Mouse (Mus musculus): ENCODE data around the gene Gm13271.
"Not testable (repeated sequence)": the region's sequence is repeated elsewhere in the genome, so short reads cannot be mapped to it uniquely, and the experiment has no call there.

Gm13271 gene

GRCm38 (mm10) chr4:88754818-88755340 lies at the start of gene Gm13271:
Gene Gm13271, plus strand, starts transcription at chr4:88754868.
- not testable (repeated sequence) for DNase-seq (ENCODE audit: low read depth, low spot score)

DNA sequence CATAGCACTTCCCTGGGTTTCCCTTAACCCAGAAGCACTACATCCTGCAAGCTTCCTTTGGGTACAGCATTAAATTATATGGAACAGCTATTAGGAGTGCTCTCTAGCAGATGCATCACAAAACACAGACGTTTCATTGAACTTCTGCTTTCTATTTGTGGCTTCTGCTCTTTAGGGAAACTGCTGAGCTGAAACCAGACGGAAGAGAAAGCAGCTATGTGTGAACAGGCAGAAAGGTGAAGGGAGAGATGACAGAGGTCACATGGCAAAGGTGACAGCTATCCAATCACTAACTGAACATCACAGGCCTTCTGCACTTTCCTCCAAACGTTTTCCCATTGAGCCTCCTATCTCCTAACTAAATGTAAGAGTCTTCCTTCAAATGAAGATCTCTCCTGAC lies 48.7 kb upstream of the Gm13271 start:
- DNase-seq (ENCODE audit: low read depth, low spot score): no peak

- DNase-seq (ENCODE audit: low read depth, low spot score): no peak
These were observed 47.4 kb upstream of the Gm13271 start for GRCm38 (mm10) chr4:88707128-88707826.

DNA sequence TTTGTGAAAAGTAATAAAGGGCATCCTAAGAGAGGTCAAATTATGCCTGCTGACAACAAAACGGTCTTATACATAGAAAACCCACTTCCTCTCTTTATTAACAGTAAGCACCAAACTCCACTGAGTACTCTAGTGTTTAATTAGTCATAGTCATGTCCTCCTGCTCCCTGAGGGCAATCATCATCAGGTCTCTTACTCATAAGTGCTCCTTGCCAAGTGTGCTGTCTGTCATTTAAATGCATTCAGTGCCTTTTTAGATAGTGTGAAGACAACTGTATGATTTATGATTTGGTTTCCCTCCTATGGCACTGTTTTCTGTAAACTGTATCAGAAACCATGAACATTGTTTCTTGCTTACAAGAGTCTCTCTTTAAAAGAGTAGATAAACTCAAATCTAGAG lies 40.4 kb upstream of the Gm13271 start:
- DNase-seq (ENCODE audit: low read depth, low spot score): no peak

DNA sequence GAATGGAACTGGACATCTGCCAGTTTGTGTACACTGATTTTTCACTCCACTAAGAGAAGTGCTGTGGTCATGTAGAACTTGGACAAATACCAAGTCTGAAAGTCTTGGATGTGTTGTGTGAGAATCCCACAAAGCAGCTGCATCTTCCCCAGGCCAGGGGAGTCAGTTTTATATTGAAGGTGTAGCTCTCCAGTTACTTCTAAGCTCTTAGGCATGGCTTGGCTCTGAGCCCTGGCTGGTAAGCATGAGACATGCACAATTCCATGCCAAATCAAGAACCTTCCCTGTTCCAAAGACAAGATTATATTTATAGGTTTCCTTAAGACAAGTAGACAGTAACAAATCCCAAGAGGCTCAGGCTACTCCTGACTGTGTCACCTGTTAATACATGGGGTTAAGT lies 39.6 kb upstream of the Gm13271 start:
- no peak for DNase-seq (ENCODE audit: low read depth, low spot score)

GRCm38 (mm10) chr4:88718715-88719114 lies 36.0 kb upstream of the Gm13271 start:
- no peak for DNase-seq (ENCODE audit: low read depth, low spot score)

GRCm38 (mm10) chr4:88721791-88722721 lies 32.6 kb upstream of the Gm13271 start, which contains the start of the genes Gm26566 and Klhl9:
Gene Gm26566, plus strand, starts transcription at chr4:88721805.
Gene Klhl9, minus strand, starts transcription at chr4:88722465.
- peak; percentile 66 for DNase-seq (ENCODE audit: low read depth, low spot score)

GRCm38 (mm10) chr4:88723497-88724090 lies 31.1 kb upstream of the Gm13271 start:
- DNase-seq (ENCODE audit: low read depth, low spot score): no peak

DNA sequence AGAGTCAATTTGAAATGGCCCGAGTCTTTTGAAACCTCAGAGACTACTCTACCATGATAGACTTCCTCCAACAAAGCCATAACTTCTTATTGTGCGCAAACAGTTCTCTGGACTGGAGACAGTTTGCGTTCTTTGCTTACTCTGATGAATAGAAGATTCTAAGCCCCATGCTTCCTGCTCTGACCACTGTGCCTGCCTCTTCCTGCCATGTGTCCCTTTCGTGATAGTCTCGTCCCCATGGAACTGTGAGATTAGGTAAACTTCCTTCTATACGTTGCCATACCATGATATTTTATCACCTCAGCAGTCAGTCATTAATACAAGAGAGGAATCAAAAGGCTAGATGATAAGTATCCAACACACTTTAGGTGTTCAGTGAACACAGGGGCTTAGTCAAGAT lies 27.9 kb upstream of the Gm13271 start:
- no peak for DNase-seq (ENCODE audit: low read depth, low spot score)

DNA sequence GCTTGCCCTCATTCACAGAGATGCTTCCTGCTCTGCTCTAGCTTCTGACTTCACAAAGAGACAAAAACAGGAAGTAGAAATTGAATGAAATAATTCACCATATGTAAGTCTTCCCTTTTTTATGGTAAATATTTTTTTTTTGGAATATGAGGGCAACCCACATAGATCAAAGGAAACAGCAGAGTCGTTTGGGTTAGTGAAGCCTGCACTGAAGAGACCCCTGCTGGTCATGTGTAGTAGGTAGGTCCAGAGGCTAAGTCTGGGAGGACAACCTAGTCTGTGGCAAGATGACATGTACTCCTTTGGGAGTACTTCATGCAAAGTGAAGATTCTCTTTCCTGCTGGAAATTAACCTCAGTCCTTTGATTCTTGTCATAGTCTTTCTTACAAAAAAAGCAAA lies 27.3 kb upstream of the Gm13271 start:
- DNase-seq (ENCODE audit: low read depth, low spot score): no peak

- no peak for DNase-seq (ENCODE audit: low read depth, low spot score)
These were observed 16.2 kb upstream of the Gm13271 start for GRCm38 (mm10) chr4:88738480-88738879.

DNA sequence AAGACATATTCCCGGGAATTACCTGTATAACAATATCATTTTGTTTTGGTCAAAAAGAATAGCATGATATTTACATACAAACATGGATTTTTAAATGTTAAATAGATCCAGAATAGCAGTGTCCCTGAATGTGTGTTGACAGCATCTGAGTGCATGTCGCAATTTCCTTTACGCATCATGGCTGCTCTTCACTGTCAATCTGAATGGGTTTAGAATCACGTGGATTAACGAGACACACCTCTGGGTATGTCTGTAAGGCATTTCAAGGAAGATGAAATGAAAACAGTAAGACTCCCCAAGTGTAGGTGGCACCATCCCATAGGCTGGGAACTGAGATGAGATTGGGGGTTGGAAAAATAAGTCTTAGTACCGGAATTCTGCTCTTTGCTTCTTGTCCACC lies 15.6 kb upstream of the Gm13271 start:
- DNase-seq (ENCODE audit: low read depth, low spot score): no peak

- DNase-seq (ENCODE audit: low read depth, low spot score): no peak
These were observed 13.2 kb upstream of the Gm13271 start for GRCm38 (mm10) chr4:88741426-88741825.

DNA sequence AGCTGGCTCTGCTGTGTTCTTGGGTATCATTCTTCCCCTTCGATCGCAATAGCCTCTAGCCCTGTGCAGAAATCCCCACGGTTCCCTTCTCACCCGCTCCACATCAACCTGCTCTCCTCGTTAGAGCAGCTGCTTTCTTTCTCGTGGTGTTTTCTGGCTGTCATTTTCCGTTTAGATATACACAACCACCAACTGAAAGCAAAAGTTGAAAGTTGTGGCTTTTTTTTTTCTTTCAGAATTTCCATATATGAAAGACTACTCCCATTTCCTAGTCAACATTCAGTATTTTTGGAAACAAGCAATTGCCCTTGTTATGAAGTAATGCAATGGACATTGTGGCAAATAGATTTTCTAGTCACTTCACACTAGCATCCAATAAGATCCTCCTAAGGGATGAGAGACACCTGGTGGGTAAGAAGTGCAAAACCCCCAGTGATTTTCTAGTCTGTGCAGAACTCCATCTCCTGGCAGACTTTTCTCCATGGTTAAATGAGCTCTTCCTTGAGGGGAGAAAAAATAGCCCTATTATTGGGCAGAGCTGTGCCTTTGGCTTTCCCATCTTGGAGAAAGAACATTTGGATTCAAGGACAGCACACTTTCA lies 11.8 kb upstream of the Gm13271 start:
- no peak for DNase-seq (ENCODE audit: low read depth, low spot score)

- no peak for DNase-seq (ENCODE audit: low read depth, low spot score)
These were observed 10.5 kb upstream of the Gm13271 start for GRCm38 (mm10) chr4:88744207-88744606.

DNA sequence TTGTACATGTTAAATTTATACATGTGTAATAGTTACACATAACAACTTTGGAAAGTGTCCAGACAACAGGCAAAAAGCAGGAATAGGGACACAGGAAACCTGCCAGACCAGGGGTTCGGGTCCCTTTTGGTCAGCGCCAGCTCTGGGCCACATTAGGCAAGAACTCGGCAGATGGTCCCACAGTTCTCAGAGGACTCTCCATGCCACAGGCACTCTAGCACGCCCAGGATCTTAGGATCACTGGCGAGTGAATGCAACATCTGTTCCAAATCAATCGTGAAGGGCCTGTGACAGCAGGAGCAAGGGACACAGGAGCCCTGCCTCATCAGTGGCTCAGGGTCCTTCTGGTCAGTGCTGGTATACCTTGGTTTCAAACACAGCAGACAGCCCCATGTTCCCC lies 4.7 kb upstream of the Gm13271 start:
- DNase-seq (ENCODE audit: low read depth, low spot score): no peak

DNA sequence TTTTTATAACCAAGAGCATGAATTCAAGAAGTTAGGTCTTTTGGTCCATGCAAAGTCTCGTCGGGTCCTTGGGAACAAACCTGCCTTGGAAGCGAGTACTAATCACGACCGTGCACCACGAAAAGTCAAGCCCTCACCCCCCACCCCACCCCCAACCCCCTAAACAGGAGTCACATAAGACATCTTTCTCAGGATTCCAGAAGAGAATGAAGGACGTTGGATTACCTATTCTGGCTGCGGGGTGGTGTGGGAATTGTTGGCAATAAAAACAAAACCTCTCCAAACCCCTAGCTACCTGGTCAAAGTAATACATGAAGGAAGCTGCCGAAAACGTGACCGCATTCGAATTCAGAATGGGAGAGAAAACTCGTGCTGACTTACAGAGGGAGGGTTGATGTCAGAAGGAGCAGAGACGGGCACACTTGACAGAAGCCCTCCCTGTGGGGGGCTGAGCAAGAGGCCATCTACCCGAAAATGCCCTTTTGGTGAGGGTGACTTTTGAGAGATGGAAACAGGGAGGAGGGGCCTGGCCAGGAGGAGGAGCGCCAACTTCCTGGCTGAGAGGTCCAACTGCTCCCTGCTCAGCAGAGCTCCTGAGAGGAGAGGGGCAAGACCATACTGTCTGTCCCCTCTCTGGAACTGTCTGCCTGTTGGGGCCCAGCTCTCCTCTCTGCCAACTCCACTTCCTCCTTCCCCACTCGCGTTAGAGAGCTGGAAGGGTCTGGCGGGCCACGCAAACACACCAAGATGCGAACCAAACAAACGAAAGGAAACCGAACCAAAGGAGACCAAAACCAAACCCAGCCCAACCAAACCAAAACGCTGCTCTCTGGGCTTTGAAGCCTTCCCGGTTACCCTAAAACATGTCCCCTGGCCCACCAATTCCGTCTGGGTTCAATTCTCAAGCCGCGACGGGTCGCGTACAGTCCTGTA lies 2.2 kb downstream of the Gm13271 start:
- DNase-seq (ENCODE audit: low read depth, low spot score): not testable (repeated sequence)

DNA sequence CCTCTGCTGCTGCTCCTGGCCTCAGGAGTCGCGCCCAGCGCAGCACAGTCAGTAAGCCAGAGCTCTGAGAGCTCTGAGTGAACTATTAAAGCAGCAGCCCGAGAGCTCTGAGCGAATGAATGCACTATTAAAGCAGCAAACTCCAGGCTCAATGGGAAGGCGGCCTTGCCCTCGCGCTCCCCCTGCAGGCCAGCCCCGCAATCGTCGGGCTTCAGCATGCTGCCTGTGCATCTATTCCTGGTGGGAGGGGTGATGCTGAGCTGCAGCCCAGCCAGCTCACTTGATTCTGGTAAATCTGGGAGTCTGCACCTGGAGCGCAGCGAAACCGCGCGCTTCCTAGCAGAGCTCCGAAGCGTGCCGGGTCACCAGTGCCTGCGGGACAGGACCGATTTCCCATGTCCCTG lies 3.0 kb downstream of the Gm13271 start:
- DNase-seq (ENCODE audit: low read depth, low spot score): not testable (repeated sequence)

DNA sequence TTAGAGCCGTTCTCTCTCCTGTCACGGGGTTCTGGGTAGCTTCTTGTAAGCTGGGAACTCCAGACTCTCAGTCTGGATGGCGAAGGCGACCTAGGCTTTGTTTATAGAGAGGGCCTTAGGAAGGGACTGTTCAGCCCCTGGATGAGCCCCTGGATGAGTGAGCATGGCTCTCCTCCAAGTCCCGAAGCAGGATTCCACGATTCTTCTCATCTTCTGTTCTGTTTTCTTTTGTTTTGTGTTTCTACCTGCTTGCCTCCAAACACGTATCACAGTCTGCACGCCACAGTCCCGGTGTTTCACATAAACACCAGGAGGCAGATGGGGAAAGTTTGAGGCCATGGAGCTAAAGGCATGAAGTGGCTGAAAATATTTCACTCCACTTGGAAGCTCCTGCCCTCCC lies 4.1 kb downstream of the Gm13271 start:
- not testable (repeated sequence) for DNase-seq (ENCODE audit: low read depth, low spot score)

DNA sequence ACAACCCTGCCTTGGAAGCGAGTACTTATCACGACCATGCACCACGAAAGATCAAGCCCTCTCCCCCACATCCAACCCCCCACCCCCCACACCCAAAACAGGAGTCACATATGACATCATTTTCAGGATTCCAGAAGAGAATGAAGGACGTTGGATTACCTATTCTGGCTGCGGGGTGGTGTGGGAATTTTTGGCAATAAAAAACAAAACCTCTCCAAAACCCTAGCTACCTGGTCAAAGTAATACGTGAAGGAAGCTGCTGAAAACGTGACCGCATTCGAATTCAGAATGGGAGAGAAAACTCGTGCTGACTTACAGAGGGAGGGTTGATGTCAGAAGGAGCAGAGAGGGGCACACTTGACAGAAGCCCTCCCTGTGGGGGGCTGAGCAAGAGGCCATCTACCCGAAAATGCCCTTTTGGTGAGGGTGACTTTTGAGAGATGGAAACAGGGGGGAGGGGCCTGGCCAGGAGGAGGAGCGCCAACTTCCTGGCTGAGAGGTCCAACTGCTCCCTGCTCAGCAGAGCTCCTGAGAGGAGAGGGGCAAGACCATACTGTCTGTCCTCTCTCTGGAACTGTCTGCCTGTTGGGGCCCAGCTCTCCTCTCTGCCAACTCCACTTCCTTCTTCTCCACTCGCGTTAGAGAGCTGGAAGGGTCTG lies 5.1 kb downstream of the Gm13271 start, which contains the start of gene Gm13283:
Gene Gm13283, plus strand, starts transcription at position 510 of the 659 bp plus-strand sequence.
- DNase-seq (ENCODE audit: low read depth, low spot score): not testable (repeated sequence)
